Mouse (Mus musculus) kidney, adult 2 months (tissue): ENCODE results near the gene Haus6. TPM values are rescaled to one million over a fixed set of nuclear protein-coding genes. Genes with fewer than 3 reads are reported as not detected.

Experiments used
- DNase-seq: peaks from one replicate; pipeline ENCODE4 v3.0.0; 2021
- H3K27ac ChIP-seq: fragments of 200-500 bp; 2 replicates; pipeline ENCODE4 v1.5.1; 2012; ENCODE audit warnings: low read depth, low read length, control low read depth, inconsistent platforms; ENCODE audit not compliant: insufficient read depth
- H3K27me3 ChIP-seq: fragments of 200-500 bp; replicated peaks from 2 replicates; pipeline ENCODE4 v1.6.1; 2012; ENCODE audit warnings: mild to moderate bottlenecking, moderate library complexity, low read length, inconsistent platforms; ENCODE audit not compliant: control insufficient read depth, insufficient read depth
- H3K36me3 ChIP-seq: fragments of 200-500 bp; 2 replicates; pipeline ENCODE4 v1.6.1; 2012; ENCODE audit warnings: mild to moderate bottlenecking, moderate library complexity, low read length, inconsistent platforms; ENCODE audit not compliant: control insufficient read depth, insufficient read depth
- H3K4me1 ChIP-seq: fragments of 200-500 bp; 2 replicates; pipeline ENCODE4 v1.6.1; 2011; ENCODE audit warnings: low read length; ENCODE audit not compliant: control insufficient read depth, insufficient read depth
- H3K4me3 ChIP-seq: fragments of 200-500 bp; 2 replicates; pipeline ENCODE4 v1.5.1; 2011; ENCODE audit warnings: mild to moderate bottlenecking, low read depth, low read length, control low read depth; ENCODE audit not compliant: insufficient read depth
- CTCF ChIP-seq: fragments of 200-500 bp; conservative IDR thresholded peaks from 2 replicates; pipeline ENCODE4 v1.5.1; 2011; ENCODE audit warnings: low read depth, mild to moderate bottlenecking, control low read depth, low read length, moderate library complexity, mixed read lengths; ENCODE audit not compliant: insufficient read depth, insufficient read length
- POLR2A ChIP-seq: fragments of 200-500 bp; IDR thresholded peaks from one replicate; pipeline ENCODE4 v1.6.1; 2011; ENCODE audit warnings: low read depth, low read length, control low read depth
- WGBS: fragments of 180-500 bp; shearing (Covaris S2); methylation state at CpG from one replicate; pipeline ENCODE4 v1.1.7; 2018; 5-methylcytosine and 5-hydroxymethylcytosine counted together
- polyA plus RNA-seq: library from polyadenylated mRNA; depleted of rRNA; stranded (reverse); fragments of >200 nt; gene quantifications from 2 replicates; pipeline ENCODE4 v1.2.3, GENCODE M21; 2012

Gene Haus6
- polyA plus RNA-seq, 1 experiment, result 2.8 TPM

GRCm38 (mm10) chr4:86588236-86588635 lies 23.6 kb downstream of the Haus6 start:
- no peaks in the 10 kb centered on the region; the same call in 1 of the 2 replicates for H3K36me3 ChIP-seq
- TF ChIP-seq CTCF (no peak), POLR2A (no peak)
- H3K27me3 ChIP-seq, result no peaks in the 10 kb centered on the region
- DNase-seq, result no peak
- no peak overlapping the region for H3K4me3 ChIP-seq
- H3K27ac ChIP-seq, result no peak overlapping the region
- 91% methylated on average over 3 of the region's 3 CpGs for WGBS
- H3K4me1 ChIP-seq, result no peaks in the 10 kb centered on the region

- Histone ChIP-seq H3K27me3 (no peaks in the 10 kb centered on the region), H3K4me3 (no peak overlapping the region), H3K36me3 (no peaks in the 10 kb centered on the region; the same call in 1 of the 2 replicates), H3K27ac (no peak overlapping the region), H3K4me1 (peaks cover 13% of the 10 kb centered on the region)
- WGBS, result 82% methylated on average over 3 of the region's 3 CpGs
- DNase-seq, result no peak
- TF ChIP-seq POLR2A, result no peak
- no peak for TF ChIP-seq CTCF
Measured at GRCm38 (mm10) chr4:86580591-86580990, 31.3 kb downstream of the Haus6 start.

- H3K36me3 ChIP-seq, result no peaks in the 10 kb centered on the region
- no peak for TF ChIP-seq POLR2A
- H3K27ac ChIP-seq, result no peak overlapping the region
- no peaks in the 10 kb centered on the region for H3K27me3 ChIP-seq
- no peak overlapping the region for H3K4me3 ChIP-seq
- peaks cover 13% of the 10 kb centered on the region for H3K4me1 ChIP-seq
- 55% methylated on average over 4 of the region's 4 CpGs for WGBS
- DNase-seq, result peak; percentile 2
Measured at GRCm38 (mm10) chr4:86580056-86580455, 31.8 kb downstream of the Haus6 start.

GRCm38 (mm10) chr4:86576630-86577225 lies 35.1 kb downstream of the Haus6 start:
- 10% methylated on average over 11 of the region's 11 CpGs for WGBS
- Histone ChIP-seq H3K4me3 (peak overlapping the region; percentile 80), H3K27ac (no peak overlapping the region), H3K36me3 (no peaks in the 10 kb centered on the region), H3K4me1 (peaks cover 15% of the 10 kb centered on the region), H3K27me3 (no peaks in the 10 kb centered on the region)
- TF ChIP-seq CTCF (no peak), POLR2A (no peak)
- no peak for DNase-seq

DNA sequence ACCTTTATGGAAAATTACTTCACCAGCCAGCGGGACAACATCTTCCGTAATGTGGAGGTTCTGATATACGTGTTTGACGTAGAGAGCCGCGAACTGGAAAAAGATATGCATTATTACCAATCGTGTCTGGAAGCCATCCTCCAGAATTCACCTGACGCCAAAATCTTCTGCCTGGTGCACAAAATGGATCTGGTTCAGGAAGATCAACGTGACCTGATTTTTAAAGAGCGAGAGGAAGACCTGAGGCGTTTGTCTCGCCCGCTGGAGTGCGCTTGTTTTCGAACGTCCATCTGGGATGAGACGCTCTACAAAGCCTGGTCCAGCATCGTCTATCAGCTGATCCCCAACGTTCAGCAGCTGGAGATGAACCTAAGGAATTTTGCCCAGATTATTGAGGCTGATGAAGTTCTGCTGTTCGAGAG lies 35.7 kb downstream of the Haus6 start:
- TF ChIP-seq POLR2A (no peak), CTCF (no peak)
- DNase-seq, result no peak
- under 1% methylated on average over 20 of the region's 20 CpGs for WGBS
- H3K27me3 ChIP-seq, result no peaks in the 10 kb centered on the region
- H3K4me1 ChIP-seq, result peaks cover 15% of the 10 kb centered on the region
- peak overlapping the region; percentile 80 for H3K4me3 ChIP-seq
- no peaks in the 10 kb centered on the region for H3K36me3 ChIP-seq
- H3K27ac ChIP-seq, result peak overlapping the region; percentile 75

DNA sequence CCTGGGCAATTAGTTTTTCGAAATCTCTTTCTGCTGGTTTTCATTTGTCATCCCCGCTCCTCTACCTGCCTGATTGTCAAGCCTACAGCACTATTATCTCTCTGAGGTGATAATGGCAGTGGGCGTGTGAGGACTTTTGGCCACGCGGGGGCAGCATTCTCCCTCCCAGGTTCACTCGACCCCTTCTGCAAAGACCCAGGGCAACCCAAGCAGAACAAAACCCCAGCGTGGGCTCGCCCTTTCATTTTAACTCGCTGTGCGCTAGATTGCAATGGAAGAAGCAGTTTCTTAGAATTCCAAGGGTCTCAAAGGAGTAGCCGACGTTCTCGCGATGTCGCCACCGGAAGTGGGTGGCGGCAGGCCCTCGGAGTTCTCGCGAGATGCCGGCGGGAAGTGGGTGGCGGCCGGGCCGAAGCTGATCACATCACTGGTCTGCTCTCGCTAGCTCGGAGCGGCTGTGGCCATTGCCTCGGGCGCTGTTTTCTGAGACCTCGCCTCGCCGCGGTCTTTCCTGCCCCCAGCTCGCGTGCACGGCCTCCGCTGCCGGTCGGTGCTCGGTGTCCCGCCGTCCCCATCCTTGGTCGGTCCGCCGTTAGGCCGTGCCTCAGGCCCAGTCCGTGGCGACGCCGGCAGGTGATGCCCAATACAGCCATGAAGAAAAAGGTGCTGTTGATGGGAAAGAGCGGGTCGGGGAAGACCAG lies 36.4 kb downstream of the Haus6 start, which contains the start of gene Rraga:
Gene Rraga (plus strand): TSS at position 386 of the 701 bp plus-strand sequence.
- TF ChIP-seq CTCF (peak; percentile 74), POLR2A (peak; percentile 89)
- Histone ChIP-seq H3K27me3 (no peaks in the 10 kb centered on the region), H3K4me3 (peak within 1 kb of the TSS; percentile 80), H3K4me1 (peaks cover 15% of the 10 kb centered on the region), H3K36me3 (no peaks in the 10 kb centered on the region), H3K27ac (peak within 1 kb of the TSS; percentile 75)
- WGBS, result under 1% methylated on average over 53 of the region's 53 CpGs
- DNase-seq, result peak; percentile 97

- no peak for TF ChIP-seq POLR2A
- TF ChIP-seq CTCF, result no peak
- no peaks in the 10 kb centered on the region for H3K36me3 ChIP-seq
- peak overlapping the region; percentile 80 for H3K4me3 ChIP-seq
- peak overlapping the region; percentile 68 for H3K27ac ChIP-seq
- 11% methylated on average over 6 of the region's 6 CpGs for WGBS
- H3K27me3 ChIP-seq, result no peaks in the 10 kb centered on the region
- no peak for DNase-seq
- peaks cover 15% of the 10 kb centered on the region for H3K4me1 ChIP-seq
Measured at GRCm38 (mm10) chr4:86574939-86575282, 36.9 kb downstream of the Haus6 start.
